Mouse (Mus musculus) midbrain, embryonic 14.5 days (tissue): ENCODE measurements around the gene Tiam1. TPM values are rescaled to one million over a fixed set of nuclear protein-coding genes. Genes with fewer than 3 reads are reported as not detected.

ENCODE experiments used
- polyA plus RNA-seq: library from polyadenylated mRNA; unstranded; fragments of >200 nt; fragmentation: Nextera tagmentation; extraction: Ambion mirVana; gene quantifications from 2 replicates; pipeline ENCODE4 v1.2.1, GENCODE M21; 2014

Tiam1 gene
- polyA plus RNA-seq, 1 experiment from 2014 or later = 34.6 TPM

Other genes with a start within 250 kb of the Tiam1 start
- 866 and 988 TPM in 2 replicates for gene Sod1, start 77.0 kb upstream of the Tiam1 start, polyA plus RNA-seq
- gene Scaf4, start 140.7 kb upstream of the Tiam1 start, polyA plus RNA-seq = 18.9 and 28.2 TPM in 2 replicates
- 8.1 and 8.7 TPM in 2 replicates for gene Hunk, start 242.2 kb upstream of the Tiam1 start, polyA plus RNA-seq